Mouse (Mus musculus) NIH3T3 (cell line): ENCODE results near the gene Abi3.
"Not testable (repeated sequence)": the region's sequence is repeated elsewhere in the genome, so short reads cannot be mapped to it uniquely, and the experiment has no call there.

Source experiments
- DNase-seq: peaks from one replicate; pipeline ENCODE4 v3.0.0-alpha.2; 2012; ENCODE audit warnings: low read depth

The Abi3 gene

GRCm38 (mm10) chr11:95842074-95842681 is at the start of gene Abi3:
Abi3 (minus strand) TSS chr11:95842476.
- peak; percentile 26 for DNase-seq

- no peak for DNase-seq
These were observed 48.3 kb upstream of the Abi3 start for GRCm38 (mm10) chr11:95890462-95891051.

- not testable (repeated sequence) for DNase-seq
These were observed 37.6 kb upstream of the Abi3 start for GRCm38 (mm10) chr11:95879861-95880260.

- peak; percentile 82 for DNase-seq
These were observed 34.0 kb upstream of the Abi3 start for GRCm38 (mm10) chr11:95876296-95876695.

- DNase-seq: peak; percentile 43
These were observed 33.5 kb upstream of the Abi3 start for GRCm38 (mm10) chr11:95875804-95876203.

GRCm38 (mm10) chr11:95869918-95870470 is 27.7 kb upstream of the Abi3 start:
- no peak for DNase-seq

- DNase-seq: no peak
These were observed 27.2 kb upstream of the Abi3 start for GRCm38 (mm10) chr11:95869442-95869841.

- DNase-seq: no peak
These were observed 19.1 kb upstream of the Abi3 start for GRCm38 (mm10) chr11:95861397-95861796.

GRCm38 (mm10) chr11:95860071-95860490 is 17.8 kb upstream of the Abi3 start:
- DNase-seq: peak; percentile 18

- DNase-seq: peak; percentile 76
These were observed 17.2 kb upstream of the Abi3 start for GRCm38 (mm10) chr11:95859468-95859855.

- DNase-seq: peak; percentile 98
These were observed 16.5 kb upstream of the Abi3 start for GRCm38 (mm10) chr11:95858528-95859467.

GRCm38 (mm10) chr11:95857716-95858527 is 15.6 kb upstream of the Abi3 start:
- DNase-seq: peak; percentile 71

GRCm38 (mm10) chr11:95857306-95857705 is 15.0 kb upstream of the Abi3 start:
- no peak for DNase-seq

GRCm38 (mm10) chr11:95853684-95854083 is 11.4 kb upstream of the Abi3 start:
- peak; percentile 86 for DNase-seq

GRCm38 (mm10) chr11:95850898-95851297 is 8.6 kb upstream of the Abi3 start:
- no peak for DNase-seq

GRCm38 (mm10) chr11:95844935-95845334 is 2.7 kb upstream of the Abi3 start:
- DNase-seq: no peak

GRCm38 (mm10) chr11:95843421-95843950 is 1.2 kb upstream of the Abi3 start:
- DNase-seq: no peak

- DNase-seq: no peak
These were observed 677 bp upstream of the Abi3 start for GRCm38 (mm10) chr11:95842953-95843352.

- no peak for DNase-seq
These were observed 812 bp downstream of the Abi3 start for GRCm38 (mm10) chr11:95841498-95841830.

- no peak for DNase-seq
These were observed 1.4 kb downstream of the Abi3 start for GRCm38 (mm10) chr11:95840694-95841497.
